Mouse (Mus musculus) gastrocnemius, postnatal 14 days (tissue): ENCODE results near the gene Nek10. TPM values are rescaled to one million over a fixed set of nuclear protein-coding genes. Genes with fewer than 3 reads are reported as not detected.
"Not testable (repeated sequence)": the region's sequence is repeated elsewhere in the genome, so short reads cannot be mapped to it uniquely, and the experiment has no call there.

Source experiments
- DNase-seq: peaks from one replicate; pipeline ENCODE4 v3.0.0; 2021; ENCODE audit warnings: mixed read lengths
- intact Hi-C: fragments of 180-260 bp; cut with DNase I; formaldehyde crosslinking; loops from one replicate; pipeline ENCODE4 v1.15.1; 2025; ENCODE audit warnings: low total_unique reads
- long read RNA-seq, 2 experiments: library from polyadenylated mRNA; stranded (forward); transcript quantifications; one replicate each; pipeline ENCODE4 v2.0.0; 2021
- total RNA-seq, 2 experiments: library from RNA; stranded (reverse); gene quantifications; 2 replicates each; pipeline ENCODE4 v1.2.3; 2021

Nek10 gene
- under 1 TPM in 1 of 2 experiments, not detected in 1; 0.07 TPM for total RNA-seq
- long read RNA-seq, experiment 1: 0 reads
- long read RNA-seq, experiment 2: 0 reads

- DNase-seq, intact Hi-C loops: not testable (repeated sequence)
These were observed at the start of gene Nek10 for GRCm38 (mm10) chr14:14803115-14803514. TSS of gene Nek10 (plus strand) at chr14:14803415.

GRCm38 (mm10) chr14:14781169-14781568 is 22.0 kb upstream of the Nek10 start:
- no peak for DNase-seq
- intact Hi-C loops: no loop called here

- DNase-seq: no peak
- intact Hi-C loops: no loop called here
These were observed 19.0 kb upstream of the Nek10 start for GRCm38 (mm10) chr14:14784223-14784622.

DNA sequence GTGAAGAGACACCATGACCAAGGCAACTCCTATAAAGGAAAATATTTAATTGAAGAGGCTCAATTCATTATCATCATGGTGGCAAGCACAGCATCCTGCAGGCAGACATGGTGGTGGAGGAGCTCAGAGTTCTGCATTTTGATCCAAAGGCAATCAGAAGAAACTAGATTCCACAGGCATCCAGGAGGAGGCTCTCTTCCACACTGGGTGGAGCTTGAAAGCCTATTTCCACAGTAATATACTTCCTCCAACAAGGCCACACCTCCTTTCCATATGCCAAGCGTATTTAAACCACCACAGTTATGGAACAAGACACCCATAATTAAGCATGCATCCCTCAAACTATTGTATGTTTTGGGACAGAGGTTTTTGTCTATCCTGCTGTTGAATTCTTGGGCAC is 16.2 kb upstream of the Nek10 start:
- no peak for DNase-seq
- intact Hi-C loops: no loop called here

- no peak for DNase-seq
- intact Hi-C loops: no loop called here
These were observed 13.3 kb upstream of the Nek10 start for GRCm38 (mm10) chr14:14789840-14790470.

DNA sequence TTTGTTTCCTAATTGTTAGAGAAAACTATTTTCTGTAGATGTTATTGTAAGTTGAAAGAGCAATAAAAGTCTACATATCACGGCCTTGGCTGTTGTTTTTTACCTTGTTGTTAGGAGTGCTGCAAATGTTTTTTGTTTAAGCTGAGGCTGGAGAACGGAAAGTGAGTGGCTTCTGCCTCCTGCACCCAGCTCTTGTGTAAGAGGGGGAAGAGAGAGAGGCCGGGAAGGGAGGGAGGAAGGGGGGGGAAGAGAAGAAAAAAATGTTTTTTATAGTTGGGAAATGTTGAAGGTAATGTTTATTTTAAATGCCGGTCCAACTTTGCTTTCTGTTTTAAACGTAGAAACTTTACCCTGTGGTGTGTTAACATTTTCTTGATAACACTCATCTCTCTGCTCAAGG is 3.4 kb upstream of the Nek10 start:
- intact Hi-C loops: no loop called here
- no peak for DNase-seq

- no peak for DNase-seq
- intact Hi-C loops: no loop called here
These were observed 2.9 kb upstream of the Nek10 start for GRCm38 (mm10) chr14:14800332-14800731.

DNA sequence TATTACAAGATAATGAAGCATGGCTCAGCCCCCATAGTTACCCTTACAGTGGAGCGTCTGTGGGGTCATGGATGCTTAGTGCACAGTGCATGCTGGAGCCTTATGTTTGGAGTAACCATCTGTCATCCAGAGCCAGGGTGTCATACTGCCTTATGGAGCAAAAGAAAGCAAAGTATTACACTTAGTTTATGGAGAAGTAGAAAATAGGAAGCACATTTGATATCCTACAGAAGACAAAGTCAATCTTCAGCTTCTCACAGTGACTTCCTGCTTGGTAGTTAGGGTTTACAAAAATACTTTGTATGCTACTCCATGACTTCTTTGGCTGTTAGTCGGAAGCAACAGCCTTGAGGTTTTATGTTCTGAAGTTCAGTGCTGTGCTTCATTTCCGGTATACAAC is 2.4 kb upstream of the Nek10 start:
- no peak for DNase-seq
- intact Hi-C loops: no loop called here

GRCm38 (mm10) chr14:14803921-14804517 is 804 bp downstream of the Nek10 start:
- intact Hi-C loops: no loop called here
- DNase-seq: no peak

DNA sequence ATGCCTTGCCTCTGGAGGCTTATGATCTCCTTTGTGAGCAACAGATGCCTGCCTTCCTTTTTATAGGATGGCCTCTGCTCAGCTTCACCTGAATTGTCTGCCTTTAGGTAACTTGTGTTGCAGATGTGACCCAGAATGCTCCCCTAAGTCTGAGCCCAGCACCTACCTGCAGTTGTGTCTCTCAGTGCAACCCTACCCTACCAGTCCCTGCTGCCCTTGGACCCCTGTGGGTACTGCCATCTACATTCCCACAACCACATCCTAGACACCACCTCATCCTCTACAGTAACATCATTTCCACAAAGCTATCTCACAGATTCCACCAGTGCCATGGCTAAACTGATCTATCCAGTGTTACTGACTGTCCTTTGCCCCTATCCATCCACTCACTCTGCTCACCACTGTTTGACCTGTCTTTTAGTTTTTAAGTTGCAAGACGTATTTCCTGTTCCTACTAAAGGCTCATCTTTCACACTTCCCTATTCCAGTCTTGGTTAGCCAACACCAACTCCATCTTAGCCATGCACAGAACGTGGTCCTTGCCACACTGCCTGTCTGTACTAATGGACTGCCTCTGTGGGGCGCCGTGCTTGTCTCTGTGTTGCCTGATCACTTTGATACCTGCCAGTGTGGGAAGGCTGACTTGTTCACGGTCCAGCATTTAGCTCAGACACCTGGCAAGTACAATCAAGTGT is 1.4 kb downstream of the Nek10 start:
- DNase-seq: no peak
- intact Hi-C loops: no loop called here

- intact Hi-C loops: no loop called here
- DNase-seq: peak; percentile 86
These were observed 29.5 kb downstream of the Nek10 start for GRCm38 (mm10) chr14:14832520-14833240.

DNA sequence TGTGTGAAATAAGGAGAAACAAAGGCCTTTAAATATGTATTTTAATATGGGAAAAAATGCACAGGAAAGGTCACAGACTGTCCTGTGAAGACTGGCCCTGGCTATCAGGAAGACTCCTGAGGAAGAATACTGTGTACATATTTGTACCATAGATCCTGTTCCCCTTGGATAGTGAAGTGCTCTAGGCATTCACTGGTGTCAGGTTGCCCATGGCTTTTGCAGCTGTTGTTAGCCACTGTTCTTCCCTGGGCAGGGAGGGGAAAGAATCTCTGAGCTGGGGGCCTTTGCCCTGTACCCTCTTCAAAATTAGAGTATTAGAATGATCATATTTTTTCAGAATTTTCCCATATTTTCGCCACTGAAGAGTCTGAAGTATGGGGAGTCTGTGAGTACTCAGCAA is 30.3 kb downstream of the Nek10 start:
- no peak for DNase-seq
- intact Hi-C loops: no loop called here

DNA sequence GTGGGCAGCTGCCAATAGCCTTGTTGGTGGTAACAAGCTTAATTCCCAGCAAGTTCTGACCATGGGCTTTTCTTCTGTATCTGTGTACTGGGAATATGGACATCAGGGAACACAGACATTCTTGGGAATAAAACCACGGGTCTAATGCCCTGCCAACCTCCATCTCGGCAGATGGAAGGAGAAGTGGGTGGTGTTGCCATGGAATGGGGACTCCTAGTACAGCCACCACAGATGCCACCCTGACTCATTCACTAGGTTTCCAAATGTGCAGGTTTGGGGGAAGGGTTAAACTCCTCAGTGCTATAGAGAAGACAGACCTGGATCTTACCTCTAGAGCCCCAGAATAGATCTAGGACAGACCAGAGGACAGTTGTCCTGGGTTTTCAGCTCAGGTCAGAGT is 31.1 kb downstream of the Nek10 start:
- intact Hi-C loops: no loop called here
- DNase-seq: no peak

DNA sequence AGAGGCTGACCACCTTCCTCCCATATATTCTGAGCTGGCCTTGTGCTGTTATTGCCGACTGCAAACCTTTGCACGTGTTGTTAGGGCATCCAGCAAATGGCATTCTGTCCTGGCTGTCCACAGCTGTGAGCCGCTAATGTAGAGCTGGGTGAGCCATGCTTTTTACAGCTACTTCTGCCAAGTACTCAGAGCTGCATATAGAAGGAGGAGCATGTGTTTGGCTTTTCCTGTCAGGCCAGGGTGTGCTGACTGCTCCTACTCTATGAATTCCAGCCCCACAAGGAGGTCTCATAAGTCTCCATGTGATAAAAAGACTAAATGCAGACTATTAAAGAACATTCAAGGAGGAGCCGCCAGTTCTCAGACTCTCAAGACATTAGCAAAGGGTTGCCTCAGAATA is 34.4 kb downstream of the Nek10 start:
- no peak for DNase-seq
- intact Hi-C loops: no loop called here

GRCm38 (mm10) chr14:14838109-14838508 is 34.9 kb downstream of the Nek10 start:
- no peak for DNase-seq
- intact Hi-C loops: no loop called here

GRCm38 (mm10) chr14:14842734-14843530 is 39.7 kb downstream of the Nek10 start:
- intact Hi-C loops: no loop called here
- DNase-seq: no peak

DNA sequence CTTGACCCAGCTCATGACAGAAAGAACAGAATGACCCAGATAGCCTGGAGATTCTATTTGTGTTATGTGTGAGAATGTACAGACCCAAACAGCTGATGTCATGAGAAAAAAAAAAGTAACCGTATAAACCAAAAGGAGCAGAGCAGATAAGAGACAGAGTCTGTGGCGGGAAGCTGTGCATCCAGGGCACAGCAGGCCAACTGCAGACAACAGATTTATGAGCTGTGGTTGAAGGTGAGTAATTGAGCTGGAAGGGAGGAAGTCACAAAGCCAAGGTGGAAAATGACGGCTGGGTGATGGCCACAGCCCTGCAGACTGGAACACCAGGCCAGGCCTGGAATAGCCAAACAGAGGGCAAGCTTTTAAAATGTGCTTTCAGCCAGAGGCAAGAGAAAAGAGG is 49.6 kb downstream of the Nek10 start:
- no peak for DNase-seq
- intact Hi-C loops: no loop called here

DNA sequence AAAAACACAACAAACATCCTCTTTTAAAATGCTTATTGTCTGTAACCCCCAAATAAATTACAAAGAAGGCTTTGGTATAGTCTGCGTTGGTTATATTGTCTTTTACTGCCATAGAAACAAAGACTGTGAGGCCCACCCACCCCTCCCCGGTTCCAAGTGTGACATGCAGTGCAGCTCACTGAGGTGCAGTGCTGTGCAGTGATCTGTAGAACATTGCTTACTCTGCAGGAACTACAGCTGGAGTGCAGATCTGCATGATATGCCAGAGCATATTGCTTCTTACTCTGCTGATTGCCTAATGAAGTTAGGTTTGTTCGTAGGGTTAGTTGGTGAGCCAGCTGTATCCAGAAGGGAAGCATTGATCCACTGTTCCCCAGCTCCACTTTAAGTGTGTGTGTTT is 57.1 kb downstream of the Nek10 start:
- intact Hi-C loops: loop anchor here (5.0 kb wide), 1 partner anchor 122 kb away; no protein-coding TSS in a partner anchor
- DNase-seq: no peak

DNA sequence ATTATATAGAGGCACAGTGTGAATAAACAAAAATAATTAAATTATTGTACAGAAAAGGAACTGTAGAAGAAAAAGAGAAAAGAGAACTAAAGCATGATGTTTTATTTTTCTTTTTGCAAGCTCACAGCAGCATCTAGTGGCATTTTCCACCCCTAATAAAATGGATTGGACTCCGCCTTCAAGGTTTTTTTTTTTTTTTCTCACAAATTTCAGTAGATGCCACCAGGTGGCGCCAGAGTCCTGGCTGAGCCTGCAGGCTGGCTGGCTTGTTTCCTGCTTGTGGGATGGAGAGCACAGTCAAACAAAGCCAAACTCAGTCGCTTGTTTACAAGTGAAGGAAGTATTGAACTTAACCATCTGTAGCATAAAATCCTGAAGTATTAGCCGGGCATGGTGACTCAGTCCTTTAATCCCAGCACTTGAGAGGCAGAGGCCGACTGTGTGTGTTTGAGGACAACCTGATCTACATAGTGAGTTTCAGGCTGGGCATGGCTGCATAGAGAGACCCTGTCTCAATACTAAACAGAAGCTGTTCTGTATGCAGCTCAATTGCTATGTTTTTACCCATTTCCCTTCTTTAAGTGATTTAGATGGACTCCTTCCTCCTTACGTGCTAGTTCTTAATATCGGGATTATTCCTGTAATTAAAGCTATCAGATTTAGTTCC is 60.6 kb downstream of the Nek10 start:
- DNase-seq: peak; percentile 83
- intact Hi-C loops: loop anchor here (2.0 to 5.0 kb wide), 2 partner anchors 41 to 118 kb away; no protein-coding TSS in a partner anchor
